ENCODE assay signal across 8 mouse cellular contexts in genomic region chr5:102206953-102207352, GRCm38 (mm10).
A peak's percentile ranks its signal among the peaks of the same experiment; 100 is the strongest.
DNase-seq lines count a peak whose midpoint lies in the region; ATAC-seq and TF ChIP-seq lines count a peak whose summit lies in the region.

No protein-coding gene starts in this region.

- peak overlapping the region; percentile 51 for H3K4me2 ChIP-seq in lung, embryonic 14.5 days

- H3K4me1 ChIP-seq in hindbrain, embryonic 10.5 days (replicated peaks): no peaks in the 10 kb centered on the region
- H3K4me1 ChIP-seq in lung, embryonic 14.5 days (ENCODE audit: insufficient read depth): no peaks in the 10 kb centered on the region

- peak; percentile 93 for TF ChIP-seq CTCF in layer of hippocampus, adult 2 months (conservative IDR thresholded peaks at IDR 0.05)
- peak; percentile 82 for TF ChIP-seq CTCF in lung, embryonic 14.5 days (IDR thresholded peaks at IDR 0.05; ENCODE audit: low read depth)

- peak; percentile 91 for ATAC-seq in lung, embryonic 14.5 days (ENCODE audit: insufficient read depth)

- H3K9me3 ChIP-seq in hindbrain, embryonic 10.5 days: no peaks in the 10 kb centered on the region
- H3K9me3 ChIP-seq in lung, embryonic 14.5 days (ENCODE audit: low read depth, low read length): no peaks in the 10 kb centered on the region

- H3K27me3 ChIP-seq in hindbrain, embryonic 10.5 days (ENCODE audit: insufficient read depth, poor library complexity, severe bottlenecking): no peaks in the 10 kb centered on the region
- H3K27me3 ChIP-seq in lung, embryonic 14.5 days (ENCODE audit: insufficient read depth, low read length): no peaks in the 10 kb centered on the region

- H3K36me3 ChIP-seq in hindbrain, embryonic 10.5 days: no peaks in the 10 kb centered on the region
- H3K36me3 ChIP-seq in lung, embryonic 14.5 days (ENCODE audit: insufficient read depth): no peaks in the 10 kb centered on the region

- peak; percentile 49 for DNase-seq in Muller cell, postnatal 12 days (ENCODE audit: inconsistent ontology term)
- peak; percentile 71 for DNase-seq in cerebellum, adult 9-10 months
- DNase-seq in frontal cortex, postnatal 10 days (ENCODE audit: low spot score in 2 of 2): peak; percentile 44 to 72
- peak; percentile 71 for DNase-seq in hindbrain, embryonic 10.5 days (ENCODE audit: low spot score)
- peak; percentile 61 to 77 for DNase-seq in layer of hippocampus, adult 2 months (ENCODE audit: low spot score in 2 of 2)
- peak; percentile 95 for DNase-seq in lung, embryonic 14.5 days
- DNase-seq in ovary, postnatal 10 days (ENCODE audit: low spot score): peak; percentile 22
- DNase-seq in thymus, postnatal 25 days: peak; percentile 34

- no peak overlapping the region for H3K9ac ChIP-seq in lung, embryonic 14.5 days

- 5% methylated on average over 16 of the region's 16 CpGs for WGBS in hindbrain, embryonic 10.5 days
- 2% methylated on average over 16 of the region's 16 CpGs for WGBS in lung, embryonic 14.5 days

- H3K27ac ChIP-seq in hindbrain, embryonic 10.5 days: no peak overlapping the region
- H3K27ac ChIP-seq in layer of hippocampus, adult 2 months: no peak overlapping the region
- no peak overlapping the region for H3K27ac ChIP-seq in lung, embryonic 14.5 days (ENCODE audit: low read depth)

- peak overlapping the region; percentile 28; the same call in 1 of the 2 replicates for H3K4me3 ChIP-seq in hindbrain, embryonic 10.5 days
- H3K4me3 ChIP-seq in layer of hippocampus, adult 2 months: peak overlapping the region; percentile 18; the same call in 1 of the 2 replicates
- H3K4me3 ChIP-seq in lung, embryonic 14.5 days (ENCODE audit: low read depth, low read length): no peak overlapping the region

Comparison
In these comparisons a context has a peak if more than half of its experiments do, and no peak if none do; other contexts are left out.
1. DNase-seq: peak in every context shown above with its lines; median percentile 95 in lung, embryonic 14.5 days; 71 in cerebellum, adult 9-10 months; 71 in hindbrain, embryonic 10.5 days; 69 in layer of hippocampus, adult 2 months; 58 in frontal cortex, postnatal 10 days; 49 in Muller cell, postnatal 12 days; 34 in thymus, postnatal 25 days; 22 in ovary, postnatal 10 days.